26 mouse cellular contexts compared by ENCODE assay signal in the genomic region with DNA sequence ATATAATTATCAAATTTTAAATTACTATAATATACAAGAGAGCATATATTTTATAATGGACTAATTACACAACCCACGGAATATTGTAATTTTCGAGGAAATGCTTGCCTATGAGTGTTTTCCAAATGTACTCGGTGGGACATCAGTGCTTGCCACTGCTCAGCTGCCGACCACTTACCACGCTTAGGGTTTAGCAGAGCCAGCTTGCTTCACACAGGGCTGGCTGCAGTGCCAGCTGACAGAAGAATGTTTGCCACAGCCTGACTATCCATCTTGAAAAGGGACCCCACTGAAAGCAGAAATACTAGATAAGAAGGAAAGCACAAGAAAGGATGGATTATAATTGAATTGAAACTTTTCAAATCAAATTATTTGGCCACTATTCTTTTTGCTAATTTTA. TPM values are rescaled to one million over a fixed set of nuclear protein-coding genes. Genes with fewer than 3 reads are reported as not detected.
DNase-seq lines count a peak whose midpoint lies in the region; ATAC-seq lines count a peak whose summit lies in the region.
"Had no signal": no experiment of that assay in that cellular context is flagged by ENCODE, and none has a peak within 500 bp of the region (broad histone marks: within the 10 kb centered on the region; RNA-seq: fewer than 3 reads in every experiment).

No protein-coding gene starts in this region.

- no peak overlapping the region for H3K9ac ChIP-seq in embryonic facial prominence, embryonic 14.5 days (ENCODE audit: low read depth, low read length)
- H3K9ac ChIP-seq: embryonic facial prominence, embryonic 15.5 days; heart, embryonic 13.5 days; hindbrain, embryonic 15.5 days; intestine, embryonic 15.5 days had no signal

- no peak overlapping the region for H3K27ac ChIP-seq in embryonic facial prominence, embryonic 14.5 days (replicated peaks; ENCODE audit: low read depth, low read length)
- no peak overlapping the region for H3K27ac ChIP-seq in embryonic facial prominence, embryonic 10.5 days (replicated peaks)
- H3K27ac ChIP-seq: embryonic facial prominence, embryonic 15.5 days; heart, adult 2 months; heart, embryonic 10.5 days; heart, embryonic 13.5 days; hindbrain, embryonic 15.5 days; intestine, embryonic 15.5 days had no signal

- 53% methylated on average over 5 of the region's 5 CpGs for WGBS in embryonic facial prominence, embryonic 14.5 days
- 78% methylated on average over 5 of the region's 5 CpGs for WGBS in embryonic facial prominence, embryonic 10.5 days

- H3K4me3 ChIP-seq in embryonic facial prominence, embryonic 14.5 days (ENCODE audit: low read depth, low read length) = no peak overlapping the region
- H3K4me3 ChIP-seq in embryonic facial prominence, embryonic 10.5 days = no peak overlapping the region
- H3K4me3 ChIP-seq: embryonic facial prominence, embryonic 15.5 days; heart, adult 2 months; heart, embryonic 10.5 days; heart, embryonic 13.5 days; hindbrain, embryonic 15.5 days; intestine, embryonic 15.5 days had no signal

- H3K36me3 ChIP-seq in embryonic facial prominence, embryonic 14.5 days (ENCODE audit: control insufficient read depth, insufficient read depth, low read length) = no peaks in the 10 kb centered on the region
- H3K36me3 ChIP-seq in embryonic facial prominence, embryonic 10.5 days (replicated peaks) = no peaks in the 10 kb centered on the region
- H3K36me3 ChIP-seq: embryonic facial prominence, embryonic 15.5 days; heart, embryonic 10.5 days; heart, embryonic 13.5 days; hindbrain, embryonic 15.5 days; intestine, embryonic 15.5 days had no signal

- no peak for ATAC-seq in embryonic facial prominence, embryonic 14.5 days (ENCODE audit: low read depth)
- ATAC-seq: CD4-positive, CD25-positive, alpha-beta regulatory T cell, adult 4 months; forebrain, embryonic 16.5 days; intestine, embryonic 15.5 days had no signal

- H3K4me2 ChIP-seq in embryonic facial prominence, embryonic 14.5 days (ENCODE audit: low read depth, low read length) = no peak overlapping the region
- H3K4me2 ChIP-seq: embryonic facial prominence, embryonic 15.5 days; heart, embryonic 13.5 days; hindbrain, embryonic 15.5 days; intestine, embryonic 15.5 days had no signal

- intact Hi-C loops in left cerebral cortex, postnatal 4 days (cut with DNase I) = no loop called here
- intact Hi-C loops in left cerebral cortex, postnatal 14 days (cut with DNase I) = no loop called here

- no peaks in the 10 kb centered on the region for H3K9me3 ChIP-seq in embryonic facial prominence, embryonic 14.5 days (ENCODE audit: control insufficient read depth, low read length)
- no peaks in the 10 kb centered on the region for H3K9me3 ChIP-seq in embryonic facial prominence, embryonic 10.5 days
- H3K9me3 ChIP-seq: embryonic facial prominence, embryonic 15.5 days; heart, embryonic 10.5 days; heart, embryonic 13.5 days; hindbrain, embryonic 15.5 days; intestine, embryonic 15.5 days had no signal

- peak; percentile 33 for DNase-seq in embryonic facial prominence, embryonic 14.5 days (ENCODE audit: low spot score)
- no peak for DNase-seq in embryonic facial prominence, embryonic 10.5 days (ENCODE audit: low spot score)
- peak; percentile 29 for DNase-seq in left cerebral cortex, postnatal 4 days
- DNase-seq in left cerebral cortex, postnatal 14 days (ENCODE audit: low spot score in 2 of 2) = no peak
- DNase-seq in retina, postnatal 1 day = peak; percentile 7
- no peak for DNase-seq in retina, embryonic 14.5 days (ENCODE audit: low spot score)
- DNase-seq: adrenal gland, adult 2 months; adrenal gland, postnatal 14 days; cerebellum, adult 11 months; cerebellum, adult 9-10 months; cerebellum, postnatal 36 days; embryo, embryonic 11 days; gastrocnemius, postnatal 10 days; gastrocnemius, postnatal 36 days; heart, adult 2 months; heart, postnatal 14 days; heart, postnatal 4 days had no signal

- H3K4me1 ChIP-seq in embryonic facial prominence, embryonic 14.5 days (ENCODE audit: control insufficient read depth, insufficient read depth, low read length) = peaks cover 9% of the 10 kb centered on the region; the same call in 1 of the 2 replicates
- peaks cover 8% of the 10 kb centered on the region for H3K4me1 ChIP-seq in embryonic facial prominence, embryonic 10.5 days

- H3K27me3 ChIP-seq in embryonic facial prominence, embryonic 14.5 days (replicated peaks; ENCODE audit: control insufficient read depth, insufficient read depth, low read length) = no peaks in the 10 kb centered on the region
- no peaks in the 10 kb centered on the region for H3K27me3 ChIP-seq in embryonic facial prominence, embryonic 10.5 days (replicated peaks; ENCODE audit: low read depth, poor library complexity, severe bottlenecking)
- H3K27me3 ChIP-seq: embryonic facial prominence, embryonic 15.5 days; heart, embryonic 13.5 days; hindbrain, embryonic 15.5 days; intestine, embryonic 15.5 days had no signal

RNA-seq across cellular contexts. Expression of gene Armc3, which starts 39.6 kb away (rescaled TPM):
- polyA plus RNA-seq in embryonic facial prominence, embryonic 14.5 days (2014; fragmentation: Nextera tagmentation; extraction: Ambion mirVana) = 0.58 and 1.8 TPM in 2 replicates
- polyA plus RNA-seq in embryonic facial prominence, embryonic 10.5 days (2016; fragmentation: Nextera tagmentation; extraction: Ambion mirVana) = 0.09 TPM in 2 replicates
- 1 to 10 TPM in 1 of 2 experiments, under 1 TPM in 1; 0.96 to 1.1 TPM for total RNA-seq in left cerebral cortex, postnatal 4 days (2021)
- under 1 TPM; 0.37 to 0.57 TPM for total RNA-seq in left cerebral cortex, postnatal 14 days (2021)
- total RNA-seq: adrenal gland, adult 2 months; adrenal gland, postnatal 14 days; gastrocnemius, adult 18-20 months; gastrocnemius, postnatal 10 days; gastrocnemius, postnatal 36 days; heart, adult 2 months; heart, postnatal 14 days; heart, postnatal 4 days had no signal
- polyA plus RNA-seq: adrenal gland, adult 2 months; C2C12 had no signal

Comparison
In these comparisons a context has a peak if more than half of its experiments do, and no peak if none do; other contexts are left out.
1. DNase-seq: peak in embryonic facial prominence, embryonic 14.5 days (single experiment), left cerebral cortex, postnatal 4 days (single experiment) and retina, postnatal 1 day (single experiment); none in embryonic facial prominence, embryonic 10.5 days (single experiment), left cerebral cortex, postnatal 14 days (0 of 2) and retina, embryonic 14.5 days (single experiment).